Mouse (Mus musculus) gastrocnemius, adult 18-20 months (tissue): ENCODE measurements around the gene Gas2l3. TPM values are rescaled to one million over a fixed set of nuclear protein-coding genes. Genes with fewer than 3 reads are reported as not detected.

Experiments used
- DNase-seq: peaks from one replicate; pipeline ENCODE4 v3.0.0; 2021; ENCODE audit warnings: low spot score
- total RNA-seq, 2 experiments: library from RNA; stranded (reverse); gene quantifications; 2 replicates each; pipeline ENCODE4 v1.2.3; 2021

Gas2l3 gene
- total RNA-seq, 2 experiments from 2014 or later = 0.88 to 2.0 TPM

GRCm38 (mm10) chr10:89444381-89444780 is 614 bp upstream of the Gas2l3 start:
- no peak for DNase-seq

DNA sequence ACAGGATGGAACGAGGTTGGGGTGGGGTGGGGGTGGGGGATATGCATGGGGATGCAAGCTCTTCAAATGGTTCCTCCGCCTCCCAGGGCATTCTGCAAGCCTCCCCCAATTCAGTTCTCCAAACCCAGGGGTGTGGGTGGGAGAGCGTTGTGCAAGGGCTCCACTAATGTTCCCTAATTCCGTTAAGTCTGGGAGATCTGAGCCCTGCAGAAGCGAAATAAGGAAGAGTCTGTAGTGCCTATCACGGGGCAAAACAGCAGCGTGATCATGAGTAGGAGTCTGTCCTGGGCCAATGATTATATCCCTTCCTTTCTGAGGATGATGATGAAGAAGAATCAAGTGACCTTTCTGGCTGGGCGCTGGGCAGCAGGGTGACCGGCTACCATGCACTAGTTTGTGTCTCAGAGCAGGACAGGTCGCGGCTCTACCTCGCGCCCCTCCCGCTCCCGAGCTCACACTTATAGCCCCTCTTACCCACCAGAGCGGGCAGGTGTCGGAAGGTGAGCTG is 598 bp downstream of the Gas2l3 start:
- no peak for DNase-seq

- DNase-seq = no peak
These were observed 1.1 kb downstream of the Gas2l3 start for GRCm38 (mm10) chr10:89442640-89443039.

GRCm38 (mm10) chr10:89441961-89442360 is 1.8 kb downstream of the Gas2l3 start:
- no peak for DNase-seq

GRCm38 (mm10) chr10:89439380-89439779 is 4.4 kb downstream of the Gas2l3 start:
- DNase-seq = no peak

DNA sequence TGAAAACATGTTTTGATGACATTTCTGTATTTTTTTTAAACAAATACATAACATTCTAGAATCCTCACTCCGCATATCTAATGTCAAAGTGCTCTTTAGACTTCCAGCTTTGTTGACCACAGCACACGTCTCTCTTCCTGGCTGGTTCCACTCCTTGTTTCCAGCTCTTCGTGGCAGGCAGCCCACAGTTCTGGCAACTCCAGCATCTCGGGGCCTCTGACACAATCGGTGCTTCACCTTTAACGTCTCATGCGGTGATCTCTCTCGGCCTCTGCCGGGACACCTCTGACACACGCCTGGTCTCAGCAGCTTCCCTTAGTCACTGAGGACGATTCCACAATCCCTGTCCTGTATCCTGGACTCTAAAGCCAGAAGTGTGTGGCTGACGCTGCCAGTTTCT is 5.8 kb downstream of the Gas2l3 start:
- no peak for DNase-seq

- DNase-seq = no peak
These were observed 6.3 kb downstream of the Gas2l3 start for GRCm38 (mm10) chr10:89437472-89437871.

DNA sequence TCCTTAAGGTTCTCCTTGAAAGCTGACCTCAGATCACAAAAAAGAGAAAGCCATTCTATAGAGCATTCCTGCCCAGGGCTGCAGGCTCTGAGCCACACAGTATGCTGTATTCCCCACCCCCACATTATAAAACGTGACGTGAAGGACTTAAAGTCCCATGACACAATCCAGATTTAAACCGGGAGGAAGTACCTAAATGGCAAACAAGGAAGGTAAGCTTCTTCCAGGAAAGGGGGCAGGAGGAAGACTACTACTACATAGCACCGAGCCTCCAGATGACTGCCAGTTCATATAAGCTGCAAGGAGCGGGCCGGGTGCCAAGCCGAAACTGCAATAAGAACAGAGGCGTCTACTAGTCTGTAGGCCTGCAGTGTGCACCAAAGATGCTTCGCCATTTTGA is 7.8 kb downstream of the Gas2l3 start:
- DNase-seq = no peak

DNA sequence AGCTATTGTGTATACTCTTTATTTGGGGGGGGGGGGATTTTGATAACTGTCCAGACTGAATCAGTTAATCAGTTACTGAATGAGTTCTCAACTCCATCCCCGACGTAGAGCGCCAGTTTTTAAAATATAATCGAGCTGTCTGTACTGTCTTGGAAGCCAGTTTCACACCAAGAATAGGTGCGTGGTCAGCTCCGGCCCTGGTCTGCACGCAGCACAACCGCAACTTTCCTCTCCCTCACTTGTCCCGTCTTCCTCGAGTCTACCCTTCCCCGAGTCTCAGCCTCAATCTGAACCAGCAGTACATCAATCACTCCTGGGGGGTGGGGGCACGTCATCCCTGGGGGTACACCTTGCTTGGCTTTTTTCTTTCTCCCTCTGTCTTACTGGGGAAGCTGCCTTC is 8.4 kb downstream of the Gas2l3 start:
- DNase-seq = no peak

DNA sequence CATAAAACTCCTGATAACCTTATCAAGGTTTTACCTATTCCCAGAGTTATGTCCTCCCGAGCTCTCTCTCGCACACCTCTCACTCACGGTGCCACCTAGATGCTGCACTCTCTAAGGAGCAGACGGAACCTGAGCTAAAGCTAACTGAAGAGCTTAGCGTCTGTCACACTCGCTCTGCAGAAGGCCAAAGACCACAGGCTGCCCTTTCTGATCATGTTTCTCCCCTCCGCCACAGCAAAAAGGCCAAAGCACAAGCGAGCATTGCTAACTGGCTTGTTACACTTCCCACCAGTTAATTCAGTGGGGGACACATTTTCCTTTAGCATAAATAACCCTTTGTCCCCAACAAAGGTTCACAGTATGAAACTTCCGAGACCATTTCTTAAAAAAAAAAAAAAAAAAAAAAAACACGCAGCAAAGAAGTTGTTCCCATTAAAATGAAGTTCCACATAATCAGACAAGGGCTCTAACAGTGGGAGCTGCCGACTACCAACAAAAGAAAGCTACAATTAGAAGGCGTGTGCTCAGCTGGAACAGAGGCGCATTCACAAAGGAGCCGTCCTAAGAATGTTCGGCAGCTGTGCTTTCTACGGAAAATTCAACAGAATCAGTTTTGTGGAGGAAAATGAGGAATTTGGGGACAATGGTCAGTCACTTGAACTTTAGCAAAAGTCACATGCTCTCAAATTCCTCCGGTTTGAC is 9.1 kb downstream of the Gas2l3 start:
- DNase-seq = no peak

- no peak for DNase-seq
These were observed 11.0 kb downstream of the Gas2l3 start for GRCm38 (mm10) chr10:89432743-89433142.

GRCm38 (mm10) chr10:89430751-89431150 is 13.0 kb downstream of the Gas2l3 start:
- DNase-seq = no peak

DNA sequence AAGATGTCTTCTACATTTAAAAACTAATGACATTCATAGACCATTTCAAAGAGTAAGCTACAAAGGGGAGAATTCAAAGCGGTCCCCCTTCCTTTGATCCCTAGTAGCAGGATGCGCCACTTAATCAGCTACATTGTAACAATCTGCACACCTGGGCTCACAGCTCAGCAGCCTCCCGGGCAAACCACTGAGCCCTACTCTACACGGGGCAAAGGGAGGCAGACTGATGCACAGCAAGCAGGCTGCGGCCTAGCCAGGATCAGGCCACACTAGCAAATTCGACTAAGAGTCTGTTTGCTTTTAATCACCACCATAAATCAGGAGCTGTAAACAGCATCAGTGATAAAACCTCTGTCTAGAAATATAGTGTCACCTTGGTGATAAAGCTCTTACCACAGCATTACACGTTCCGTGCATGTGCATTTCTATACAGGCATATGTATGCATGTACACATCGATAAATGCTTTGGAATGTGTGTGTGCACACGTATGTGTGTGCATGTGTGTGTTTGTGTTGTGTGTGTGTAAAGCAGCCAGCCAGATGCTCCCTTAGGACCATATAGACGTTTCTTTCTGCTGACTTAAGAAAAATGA is 18.9 kb downstream of the Gas2l3 start:
- DNase-seq = no peak

DNA sequence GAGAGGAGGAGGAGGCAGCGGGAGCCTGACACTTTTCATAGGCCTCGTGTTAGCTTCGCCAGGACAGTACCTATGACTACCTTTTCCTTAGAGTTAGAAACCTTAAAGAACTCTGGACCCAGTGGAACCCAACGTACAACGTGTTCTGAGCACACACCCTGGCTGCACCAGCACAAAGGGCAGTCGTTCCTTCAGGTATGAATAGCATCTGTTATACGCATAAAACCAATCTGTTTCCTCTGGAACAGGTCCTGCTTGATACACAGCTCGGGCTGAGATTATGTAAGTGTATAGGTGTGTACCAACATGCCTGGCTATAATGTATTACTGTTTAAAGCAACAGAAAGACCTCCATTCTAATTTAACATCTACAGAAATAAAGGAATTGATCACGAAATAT is 19.6 kb downstream of the Gas2l3 start:
- no peak for DNase-seq

GRCm38 (mm10) chr10:89423164-89423778 is 20.5 kb downstream of the Gas2l3 start:
- DNase-seq = no peak

- no peak for DNase-seq
These were observed 21.1 kb downstream of the Gas2l3 start for GRCm38 (mm10) chr10:89422504-89423158.

- DNase-seq = no peak
These were observed 25.8 kb downstream of the Gas2l3 start for GRCm38 (mm10) chr10:89417966-89418365.

GRCm38 (mm10) chr10:89415478-89415877 is 28.3 kb downstream of the Gas2l3 start:
- no peak for DNase-seq

- DNase-seq = no peak
These were observed 36.2 kb downstream of the Gas2l3 start for GRCm38 (mm10) chr10:89407551-89407950.

DNA sequence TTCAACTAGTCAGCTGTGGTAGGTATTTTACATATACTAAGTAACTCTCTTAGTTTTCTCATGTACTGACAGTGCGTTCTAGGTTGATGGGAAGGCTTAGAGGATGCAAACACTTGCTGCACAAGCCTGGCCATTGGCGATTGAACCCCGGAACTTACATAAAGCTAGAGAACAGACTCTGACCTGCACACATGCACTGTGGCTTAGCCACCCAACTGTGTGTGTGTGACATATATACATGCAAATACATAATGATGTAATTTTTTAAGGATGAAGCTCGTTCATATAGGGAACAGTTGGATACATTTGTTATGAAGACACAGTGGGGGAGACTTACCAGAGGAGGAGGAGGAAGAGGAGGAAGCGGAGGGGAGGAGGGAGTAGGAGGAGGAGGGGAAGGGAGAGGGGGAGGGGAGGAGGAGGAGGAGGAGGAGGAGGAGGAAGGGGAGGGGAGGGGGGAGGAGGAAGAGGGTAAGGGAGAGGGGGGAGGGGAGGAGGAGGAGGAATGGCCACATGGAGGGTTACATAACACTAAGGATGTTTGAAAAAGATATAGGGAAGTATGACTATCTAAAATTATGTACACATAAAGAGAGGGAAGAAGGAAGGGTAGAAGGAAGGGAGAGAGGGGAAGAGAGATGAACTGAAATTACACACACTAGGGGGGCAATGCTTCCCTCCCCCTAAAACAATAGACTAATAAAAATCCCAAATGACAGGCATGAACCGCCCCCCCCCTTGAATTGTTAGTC is 36.9 kb downstream of the Gas2l3 start:
- no peak for DNase-seq

- no peak for DNase-seq
These were observed 38.8 kb downstream of the Gas2l3 start for GRCm38 (mm10) chr10:89404936-89405335.
